Mouse (Mus musculus) myocyte (in vitro differentiated cells): ENCODE data around the gene Fastkd1. TPM values are rescaled to one million over a fixed set of nuclear protein-coding genes. Genes with fewer than 3 reads are reported as not detected.
"Not testable (repeated sequence)": the region's sequence is repeated elsewhere in the genome, so short reads cannot be mapped to it uniquely, and the experiment has no call there.

Experiments
- H3K27me3 ChIP-seq: one replicate; pipeline ENCODE4 v1.6.1; 2011; ENCODE audit not compliant: control insufficient read depth, insufficient read depth, insufficient read length
- H3K36me3 ChIP-seq: one replicate; pipeline ENCODE4 v1.6.1; 2011; ENCODE audit not compliant: control insufficient read depth, insufficient read depth
- H3K4me2 ChIP-seq: one replicate; pipeline ENCODE4 v1.6.1; 2011; ENCODE audit warnings: low read depth, control low read depth
- H3K4me3 ChIP-seq: one replicate; pipeline ENCODE4 v1.5.1; 2011; ENCODE audit warnings: mild to moderate bottlenecking, control low read depth, moderate library complexity
- H3K79me2 ChIP-seq: one replicate; pipeline ENCODE4 v1.6.1; 2011; ENCODE audit not compliant: control insufficient read depth, insufficient read depth
- H3ac ChIP-seq: one replicate; pipeline ENCODE4 v1.6.1; 2011; ENCODE audit not compliant: control insufficient read depth, insufficient read length
- CEBPB ChIP-seq: IDR thresholded peaks from 2 replicates; pipeline ENCODE4 v1.6.1; 2011; ENCODE audit warnings: mild to moderate bottlenecking, moderate library complexity; ENCODE audit not compliant: poor library complexity, insufficient read depth, severe bottlenecking
- E2F4 ChIP-seq: IDR thresholded peaks from one replicate; pipeline ENCODE4 v1.6.1; 2011; ENCODE audit warnings: mild to moderate bottlenecking, control low read depth, moderate library complexity; ENCODE audit not compliant: insufficient read depth
- MAX ChIP-seq: IDR thresholded peaks from one replicate; pipeline ENCODE4 v1.6.1; 2011; ENCODE audit warnings: low read depth, mild to moderate bottlenecking, control low read depth
- MYOD1 ChIP-seq, 3 experiments: IDR thresholded peaks; one replicate each; pipeline ENCODE4 v1.6.1; 2011; ENCODE audit warnings: control low read depth in 2 of 3, low read depth in 2 of 3, mild to moderate bottlenecking in 2 of 3, moderate library complexity in 1 of 3; ENCODE audit not compliant: insufficient read length in 2 of 3, control insufficient read depth in 1 of 3
- MYOG ChIP-seq, 3 experiments: IDR thresholded peaks; one replicate each; pipeline ENCODE4 v1.6.1; 2011; ENCODE audit warnings: control low read depth in 2 of 3, low read depth in 2 of 3, mild to moderate bottlenecking in 2 of 3; ENCODE audit not compliant: insufficient read length in 2 of 3, control insufficient read depth in 1 of 3, insufficient read depth in 1 of 3
- POLR2A ChIP-seq: IDR thresholded peaks from one replicate; pipeline ENCODE4 v1.6.1; 2011; ENCODE audit warnings: low read depth, mild to moderate bottlenecking, control low read depth, moderate library complexity; ENCODE audit not compliant: insufficient read length
- POLR2AphosphoS2 ChIP-seq: IDR thresholded peaks from one replicate; pipeline ENCODE4 v1.6.1; 2011; ENCODE audit warnings: low read depth, control low read depth; ENCODE audit not compliant: insufficient read length
- REST ChIP-seq: IDR thresholded peaks from one replicate; pipeline ENCODE4 v1.6.1; 2011; ENCODE audit warnings: mild to moderate bottlenecking, control low read depth, moderate library complexity; ENCODE audit not compliant: insufficient read depth, insufficient read length
- SRF ChIP-seq: IDR thresholded peaks from one replicate; pipeline ENCODE4 v1.6.1; 2011; ENCODE audit warnings: low read depth; ENCODE audit not compliant: control insufficient read depth, insufficient read length
- TCF12 ChIP-seq: IDR thresholded peaks from one replicate; pipeline ENCODE4 v1.6.1; 2011; ENCODE audit warnings: mild to moderate bottlenecking, control low read depth; ENCODE audit not compliant: poor library complexity, insufficient read depth, severe bottlenecking
- TCF3 ChIP-seq: IDR thresholded peaks from one replicate; pipeline ENCODE4 v1.6.1; 2011; ENCODE audit warnings: low read depth, control low read depth; ENCODE audit not compliant: insufficient read length
- USF1 ChIP-seq: IDR thresholded peaks from one replicate; pipeline ENCODE4 v1.6.1; 2011; ENCODE audit warnings: low read depth, mild to moderate bottlenecking, control low read depth, moderate library complexity
- polyA plus RNA-seq: library from polyadenylated mRNA; unstranded; fragments of >200 nt; fragmentation: generic; extraction: Trizol; gene quantifications from one replicate; pipeline ENCODE4 v1.2.1, GENCODE M21; 2012; ENCODE audit warnings: missing spikeins

The Fastkd1 gene
- polyA plus RNA-seq, 1 experiment, result 7.5 TPM

GRCm38 (mm10) chr2:69659326-69659725 is 54.0 kb downstream of the Fastkd1 start:
- no peaks in the 10 kb centered on the region for H3K79me2 ChIP-seq
- no peak overlapping the region for H3K4me3 ChIP-seq
- peaks cover 9% of the 10 kb centered on the region for H3K36me3 ChIP-seq
- no peak overlapping the region for H3ac ChIP-seq
- H3K27me3 ChIP-seq, result no peaks in the 10 kb centered on the region
- TF ChIP-seq CEBPB (no peak), MYOD1 (IDR thresholded peaks at IDR 0.05; ENCODE audit: control insufficient read depth in 1 of 3, insufficient read length in 2 of 3, low read depth in 2 of 3) (peak in 1 of 3 experiments; percentile 39), MYOG (IDR thresholded peaks at IDR 0.05; ENCODE audit: control insufficient read depth in 1 of 3, insufficient read depth in 1 of 3, insufficient read length in 2 of 3, low read depth in 2 of 3) (peak in 1 of 3 experiments; percentile 9), SRF (no peak), E2F4 (no peak), REST (no peak)
- no peak overlapping the region for H3K4me2 ChIP-seq

GRCm38 (mm10) chr2:69649716-69650115 is 63.6 kb downstream of the Fastkd1 start:
- Histone ChIP-seq H3K4me3 (no peak overlapping the region), H3ac (no peak overlapping the region), H3K4me2 (no peak overlapping the region), H3K27me3 (no peaks in the 10 kb centered on the region), H3K36me3 (no peaks in the 10 kb centered on the region), H3K79me2 (no peaks in the 10 kb centered on the region)
- TF ChIP-seq TCF12 (no peak), POLR2A (no peak), MAX (no peak)

- peak within 1 kb of the TSS; percentile 26 for H3ac ChIP-seq
- H3K4me3 ChIP-seq, result peak within 1 kb of the TSS; percentile 47
- no peaks in the 10 kb centered on the region for H3K36me3 ChIP-seq
- no peaks in the 10 kb centered on the region for H3K27me3 ChIP-seq
- peak within 1 kb of the TSS; percentile 89 for H3K4me2 ChIP-seq
- TF ChIP-seq MAX, result no peak
- TF ChIP-seq MYOD1 (IDR thresholded peaks at IDR 0.05; ENCODE audit: control insufficient read depth in 1 of 3, insufficient read length in 2 of 3, low read depth in 2 of 3), result peak in 1 of 3 experiments; percentile 1
- no peak for TF ChIP-seq USF1
- peak; percentile 72 for TF ChIP-seq POLR2A
- no peak for TF ChIP-seq REST
- TF ChIP-seq MYOG (IDR thresholded peaks at IDR 0.05; ENCODE audit: control insufficient read depth in 1 of 3, insufficient read depth in 1 of 3, insufficient read length in 2 of 3, low read depth in 2 of 3), result no peak
- peak; percentile 64; the same call in 1 of the 2 replicates for TF ChIP-seq CEBPB
- TF ChIP-seq TCF3, result no peak
- TF ChIP-seq SRF, result peak; percentile 54
- TF ChIP-seq POLR2AphosphoS2, result peak; percentile 77
- no peak for TF ChIP-seq TCF12
- no peak for TF ChIP-seq E2F4
- no peaks in the 10 kb centered on the region for H3K79me2 ChIP-seq
Measured at GRCm38 (mm10) chr2:69646726-69647490, 66.4 kb downstream of the Fastkd1 start, which contains the start of gene Bbs5. Bbs5 (plus strand) TSS chr2:69647171.

GRCm38 (mm10) chr2:69644968-69645617 is 68.2 kb downstream of the Fastkd1 start:
- no peak for TF ChIP-seq MYOD1 (IDR thresholded peaks at IDR 0.05; ENCODE audit: control insufficient read depth in 1 of 3, insufficient read length in 2 of 3, low read depth in 2 of 3)
- TF ChIP-seq TCF12, result no peak
- TF ChIP-seq MAX, result no peak
- no peak for TF ChIP-seq POLR2AphosphoS2
- TF ChIP-seq POLR2A, result no peak
- H3K4me3 ChIP-seq, result no peak overlapping the region
- no peaks in the 10 kb centered on the region for H3K36me3 ChIP-seq

DNA sequence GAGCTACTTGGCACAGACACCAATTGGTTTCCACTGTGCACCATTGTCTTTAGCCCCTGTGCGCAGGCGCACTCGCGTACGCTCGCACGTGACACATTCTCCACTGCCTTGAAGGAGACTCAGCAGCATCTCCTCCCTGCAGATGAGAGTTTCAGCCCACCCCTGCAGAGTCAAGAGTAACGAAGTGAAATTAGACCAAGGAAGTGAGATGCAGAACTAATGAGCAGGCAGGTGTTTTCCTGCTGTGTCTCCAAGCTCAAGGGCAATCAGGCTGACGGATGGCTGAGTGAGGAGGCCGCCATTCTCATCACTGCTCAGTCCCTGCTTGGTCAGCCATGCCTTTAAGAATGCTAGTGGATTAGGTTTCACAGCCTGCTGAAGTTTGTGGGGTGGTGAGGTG is 73.2 kb downstream of the Fastkd1 start:
- TF ChIP-seq REST (no peak), E2F4 (no peak), CEBPB (no peak), TCF3 (no peak), POLR2AphosphoS2 (no peak), MYOD1 (IDR thresholded peaks at IDR 0.05; ENCODE audit: control insufficient read depth in 1 of 3, insufficient read length in 2 of 3, low read depth in 2 of 3) (no peak), MAX (no peak), MYOG (IDR thresholded peaks at IDR 0.05; ENCODE audit: control insufficient read depth in 1 of 3, insufficient read depth in 1 of 3, insufficient read length in 2 of 3, low read depth in 2 of 3) (no peak), TCF12 (no peak), SRF (no peak), USF1 (no peak), POLR2A (no peak)
- Histone ChIP-seq H3K4me2 (no peak overlapping the region), H3K4me3 (no peak overlapping the region), H3ac (no peak overlapping the region), H3K79me2 (no peaks in the 10 kb centered on the region), H3K36me3 (no peaks in the 10 kb centered on the region), H3K27me3 (no peaks in the 10 kb centered on the region)

More at GRCm38 (mm10) chr2:69644968-69645617, 68.2 kb downstream of the Fastkd1 start:
- Histone ChIP-seq H3K79me2 (no peaks in the 10 kb centered on the region), H3K27me3 (no peaks in the 10 kb centered on the region), H3K4me2 (no peak overlapping the region), H3ac (no peak overlapping the region)

GRCm38 (mm10) chr2:69637989-69638388 is 75.3 kb downstream of the Fastkd1 start:
- H3K27me3 ChIP-seq, H3ac ChIP-seq, H3K79me2 ChIP-seq, H3K4me2 ChIP-seq, H3K36me3 ChIP-seq, H3K4me3 ChIP-seq: not testable (repeated sequence)
